Mouse (Mus musculus) MEL (cell line): Measurements from ENCODE around the gene Svs1.
"Not testable (repeated sequence)": the region's sequence is repeated elsewhere in the genome, so short reads cannot be mapped to it uniquely, and the experiment has no call there.

ENCODE experiments used
- CHD1 ChIP-seq: IDR thresholded peaks from 2 replicates; pipeline ENCODE4 v1.6.1; 2012; ENCODE audit warnings: low read depth, mild to moderate bottlenecking, inconsistent platforms, low read length, improper control_type of control experiment
- CHD2 ChIP-seq: IDR thresholded peaks from 2 replicates; pipeline ENCODE4 v1.6.1; 2011; ENCODE audit warnings: low read length, improper control_type of control experiment
- CTCF ChIP-seq, 3 experiments: IDR thresholded peaks in 2 of 3; conservative IDR thresholded peaks in 1 of 3; 2 replicates each; pipeline ENCODE4 v1.5.1; 2011 to 2012; ENCODE audit warnings: low read length in 3 of 3, low read depth in 2 of 3, mild to moderate bottlenecking in 2 of 3, improper control_type of control experiment in 1 of 3, inconsistent platforms in 1 of 3, mixed read lengths in 1 of 3, moderate library complexity in 1 of 3; ENCODE audit not compliant: control insufficient read depth in 1 of 3, insufficient read depth in 1 of 3, poor library complexity in 1 of 3, severe bottlenecking in 1 of 3
- EP300 ChIP-seq, 2 experiments: IDR thresholded peaks; 2 replicates each; pipeline ENCODE4 v1.6.1; 2011; ENCODE audit warnings: improper control_type of control experiment in 2 of 2, low read length in 2 of 2, low read depth in 1 of 2, mild to moderate bottlenecking in 1 of 2
- MAFK ChIP-seq: IDR thresholded peaks from 2 replicates; pipeline ENCODE4 v1.6.1; 2011; ENCODE audit warnings: low read depth, mild to moderate bottlenecking, low read length, improper control_type of control experiment, borderline replicate concordance
- POLR2A ChIP-seq, 2 experiments: IDR thresholded peaks; 2 replicates each; pipeline ENCODE4 v1.6.1; 2011 to 2012; ENCODE audit warnings: low read length in 2 of 2, mild to moderate bottlenecking in 2 of 2, control low read depth in 1 of 2, improper control_type of control experiment in 1 of 2, low read depth in 1 of 2, moderate library complexity in 1 of 2; ENCODE audit not compliant: control insufficient read depth in 1 of 2, insufficient read depth in 1 of 2, poor library complexity in 1 of 2
- SMC3 ChIP-seq: IDR thresholded peaks from 2 replicates; pipeline ENCODE4 v1.6.1; 2011; ENCODE audit warnings: low read depth, low read length, improper control_type of control experiment
- TAL1 ChIP-seq: IDR thresholded peaks from 2 replicates; pipeline ENCODE4 v1.6.1; 2012; ENCODE audit warnings: mild to moderate bottlenecking, inconsistent platforms, low read length, moderate library complexity, mixed read lengths
- TCF12 ChIP-seq: IDR thresholded peaks from 2 replicates; pipeline ENCODE4 v1.6.1; 2014; ENCODE audit warnings: low read depth, mild to moderate bottlenecking, inconsistent platforms, low read length, improper control_type of control experiment, moderate library complexity
- USF1 ChIP-seq: IDR thresholded peaks from 2 replicates; pipeline ENCODE4 v1.6.1; 2014; ENCODE audit warnings: low read depth, mild to moderate bottlenecking, inconsistent platforms, low read length, improper control_type of control experiment, moderate library complexity

DNA sequence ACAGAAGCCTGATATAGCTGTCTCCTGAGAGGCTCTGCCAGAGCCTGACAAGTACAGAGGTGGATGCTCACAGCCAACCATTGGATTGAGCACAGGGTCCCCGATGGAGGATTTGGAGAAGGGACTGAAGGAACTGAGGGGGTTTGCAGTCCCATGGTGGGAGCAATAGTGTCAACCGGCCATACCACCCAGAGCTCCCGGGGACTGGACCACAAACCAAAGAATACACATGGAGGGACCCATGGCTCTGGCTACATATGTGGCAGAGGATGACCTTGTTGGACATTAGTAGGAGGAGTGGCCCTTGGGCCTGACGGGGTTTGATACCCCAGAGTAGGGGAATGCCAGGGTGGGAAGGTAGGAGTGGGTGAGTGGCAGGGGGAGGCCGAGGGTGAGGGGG lies 20.0 kb upstream of the Svs1 start:
- TF ChIP-seq CHD2; TAL1; EP300 (IDR thresholded peaks at IDR 0.05; ENCODE audit: low read depth in 1 of 2, low read length in 2 of 2); POLR2A (IDR thresholded peaks at IDR 0.05; ENCODE audit: control insufficient read depth in 1 of 2, insufficient read depth in 1 of 2, low read depth in 1 of 2, low read length in 2 of 2, poor library complexity in 1 of 2); USF1; CTCF (IDR thresholded peaks at IDR 0.05 in 2 of 3, conservative IDR thresholded peaks at IDR 0.05 in 1 of 3; ENCODE audit: control insufficient read depth in 1 of 3, insufficient read depth in 1 of 3, low read depth in 2 of 3, low read length in 3 of 3, poor library complexity in 1 of 3, severe bottlenecking in 1 of 3); SMC3; TCF12; MAFK; CHD1: not testable (repeated sequence)
